Mouse (Mus musculus) C2C12 (cell line): ENCODE data around the gene Fis1. TPM values are rescaled to one million over a fixed set of nuclear protein-coding genes. Genes with fewer than 3 reads are reported as not detected.

ENCODE experiments used
- H3K27me3 ChIP-seq: one replicate; pipeline ENCODE4 v1.6.1; 2011; ENCODE audit not compliant: control insufficient read depth, insufficient read depth, insufficient read length
- H3K36me3 ChIP-seq: one replicate; pipeline ENCODE4 v1.6.1; 2011; ENCODE audit not compliant: control insufficient read depth, insufficient read depth
- H3K4me3 ChIP-seq: one replicate; pipeline ENCODE4 v1.5.1; 2011; ENCODE audit warnings: mild to moderate bottlenecking, control low read depth; ENCODE audit not compliant: poor library complexity, insufficient read depth, severe bottlenecking
- H3K79me2 ChIP-seq: one replicate; pipeline ENCODE4 v1.6.1; 2011; ENCODE audit not compliant: control insufficient read depth, insufficient read depth
- H3K79me3 ChIP-seq: one replicate; pipeline ENCODE4 v1.6.1; 2011; ENCODE audit warnings: low read depth, control low read depth
- H3ac ChIP-seq: one replicate; pipeline ENCODE3; 2011; ENCODE audit warnings: low read depth; ENCODE audit not compliant: control insufficient read depth, insufficient read length
- CEBPB ChIP-seq: IDR thresholded peaks from one replicate; pipeline ENCODE4 v1.6.1; 2011; ENCODE audit warnings: low read depth, mild to moderate bottlenecking, control low read depth, moderate library complexity
- CTCF ChIP-seq: IDR thresholded peaks from one replicate; pipeline ENCODE4 v1.5.1; 2011; ENCODE audit not compliant: control insufficient read depth, insufficient read depth, insufficient read length
- FOSL1 ChIP-seq: IDR thresholded peaks from one replicate; pipeline ENCODE4 v1.8.0; 2011; ENCODE audit warnings: mild to moderate bottlenecking, low read length; ENCODE audit not compliant: poor library complexity, insufficient read depth, severe bottlenecking
- MAX ChIP-seq: IDR thresholded peaks from one replicate; pipeline ENCODE4 v1.6.1; 2011; ENCODE audit warnings: mild to moderate bottlenecking, control low read depth
- MYOD1 ChIP-seq: IDR thresholded peaks from one replicate; pipeline ENCODE4 v1.6.1; 2011; ENCODE audit warnings: low read depth; ENCODE audit not compliant: control insufficient read depth, insufficient read length
- MYOG ChIP-seq: IDR thresholded peaks from one replicate; pipeline ENCODE4 v1.6.1; 2011; ENCODE audit not compliant: control insufficient read depth, insufficient read length; ENCODE audit errors: extremely low read depth
- USF1 ChIP-seq: IDR thresholded peaks from one replicate; pipeline ENCODE4 v1.6.1; 2011; ENCODE audit warnings: low read depth, mild to moderate bottlenecking, control low read depth, moderate library complexity
- polyA plus RNA-seq: library from polyadenylated mRNA; unstranded; fragments of >200 nt; fragmentation: generic; extraction: Trizol; gene quantifications from one replicate; pipeline ENCODE4 v1.2.1, GENCODE M21; 2012; ENCODE audit warnings: missing spikeins

Fis1 gene
- polyA plus RNA-seq, 1 experiment, result 311 TPM

DNA sequence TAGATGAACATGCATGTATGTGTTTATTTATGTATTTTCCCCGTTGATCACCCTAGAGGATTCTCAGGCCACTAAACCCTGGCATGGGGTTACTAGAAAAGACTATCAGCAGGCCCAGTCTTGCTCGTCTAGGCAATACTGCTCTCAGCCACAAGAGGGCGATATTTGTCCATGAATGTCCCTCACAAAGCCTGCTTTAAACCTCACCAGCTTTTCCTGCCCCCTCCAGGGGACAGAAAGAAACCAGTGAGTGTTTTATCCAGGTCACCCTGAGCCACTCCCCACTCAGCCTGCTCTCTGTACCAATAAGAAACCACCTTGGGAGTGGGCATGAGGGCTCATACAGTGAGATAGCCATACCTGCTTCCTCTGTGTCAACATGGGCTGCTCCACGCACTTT lies 24.0 kb upstream of the Fis1 start:
- TF ChIP-seq CEBPB (no peak), CTCF (peak; percentile 32)
- H3K36me3 ChIP-seq, result peaks cover 11% of the 10 kb centered on the region
- no peak overlapping the region for H3K4me3 ChIP-seq
- no peak overlapping the region for H3ac ChIP-seq
- H3K79me3 ChIP-seq, result no peaks in the 10 kb centered on the region
- H3K79me2 ChIP-seq, result no peaks in the 10 kb centered on the region
- H3K27me3 ChIP-seq, result no peaks in the 10 kb centered on the region

DNA sequence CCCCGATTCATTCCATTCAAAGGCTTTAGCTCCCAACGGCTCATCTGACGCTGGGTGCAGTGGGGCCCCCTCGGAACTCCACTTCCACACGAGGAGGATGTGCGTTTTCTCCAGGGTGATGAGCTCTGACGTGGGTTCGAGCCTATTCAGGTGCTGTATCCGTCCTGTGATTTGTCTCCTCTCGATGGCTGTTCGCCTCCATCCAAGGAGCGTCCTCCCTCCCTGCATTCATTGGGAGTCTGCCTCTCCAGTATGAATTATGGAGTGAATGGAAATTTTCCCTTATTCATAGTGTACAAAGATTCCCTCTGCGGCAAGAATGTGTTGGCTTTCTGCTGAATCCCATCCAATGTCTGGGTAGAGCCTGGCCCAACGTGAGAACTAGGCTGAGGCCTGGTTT lies 21.2 kb upstream of the Fis1 start:
- Histone ChIP-seq H3ac (no peak overlapping the region), H3K79me3 (no peaks in the 10 kb centered on the region), H3K36me3 (no peaks in the 10 kb centered on the region), H3K4me3 (no peak overlapping the region), H3K79me2 (no peaks in the 10 kb centered on the region), H3K27me3 (no peaks in the 10 kb centered on the region)
- no peak for TF ChIP-seq CTCF
- no peak for TF ChIP-seq USF1
- no peak for TF ChIP-seq FOSL1
- no peak for TF ChIP-seq CEBPB
- no peak for TF ChIP-seq MAX
- no peak for TF ChIP-seq MYOD1
- no peak for TF ChIP-seq MYOG

DNA sequence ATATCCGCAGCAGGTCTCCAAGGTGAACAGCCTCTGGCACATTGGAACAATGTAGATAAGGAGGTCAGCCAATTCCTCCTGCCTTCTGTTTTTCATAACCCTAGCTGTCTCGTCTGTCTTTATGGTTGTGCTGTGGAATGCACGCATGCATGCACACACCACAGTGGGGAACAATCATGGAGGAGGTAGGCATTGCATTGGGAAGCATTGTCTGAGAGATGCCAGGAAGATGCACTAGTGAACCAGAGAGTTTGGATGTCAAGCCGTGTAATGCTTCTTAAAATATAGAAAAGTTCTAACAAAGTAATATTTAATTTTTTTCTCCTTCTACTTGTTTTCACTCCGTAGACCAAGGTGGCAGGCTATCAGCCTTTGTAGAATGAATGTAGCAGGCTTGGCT lies 20.1 kb upstream of the Fis1 start:
- no peaks in the 10 kb centered on the region for H3K27me3 ChIP-seq
- TF ChIP-seq MAX, result no peak
- no peak for TF ChIP-seq FOSL1
- no peak for TF ChIP-seq MYOG
- no peak for TF ChIP-seq USF1
- no peak for TF ChIP-seq CTCF
- TF ChIP-seq MYOD1, result no peak
- TF ChIP-seq CEBPB, result no peak
- H3K4me3 ChIP-seq, result no peak overlapping the region
- H3K79me2 ChIP-seq, result no peaks in the 10 kb centered on the region
- H3K36me3 ChIP-seq, result no peaks in the 10 kb centered on the region
- no peak overlapping the region for H3ac ChIP-seq
- no peaks in the 10 kb centered on the region for H3K79me3 ChIP-seq

DNA sequence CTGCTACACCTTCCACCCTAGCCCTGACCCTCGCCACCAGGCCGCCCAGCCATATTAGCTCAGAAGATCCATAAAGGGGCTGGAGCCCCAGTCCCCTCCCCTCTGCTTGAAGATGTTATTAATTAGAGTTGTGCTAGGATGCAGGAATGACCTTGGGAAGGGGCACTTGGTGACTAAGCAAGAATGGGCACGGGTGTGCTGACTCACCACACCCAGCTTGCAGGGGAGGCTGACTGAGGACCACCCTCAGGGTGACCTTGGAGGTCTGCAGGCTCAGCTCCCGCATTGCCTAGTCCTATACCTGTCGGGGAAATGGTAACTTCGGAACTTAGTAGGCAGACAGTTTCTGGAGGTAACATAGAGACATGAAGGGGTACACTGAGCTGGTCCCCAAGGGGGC lies 19.1 kb upstream of the Fis1 start:
- TF ChIP-seq CEBPB (no peak), FOSL1 (no peak), MYOG (no peak), MYOD1 (no peak), CTCF (no peak), USF1 (no peak), MAX (no peak)
- H3K27me3 ChIP-seq, result no peaks in the 10 kb centered on the region
- H3K36me3 ChIP-seq, result no peaks in the 10 kb centered on the region
- H3K79me2 ChIP-seq, result no peaks in the 10 kb centered on the region
- H3K79me3 ChIP-seq, result no peaks in the 10 kb centered on the region
- H3ac ChIP-seq, result no peak overlapping the region
- H3K4me3 ChIP-seq, result no peak overlapping the region

DNA sequence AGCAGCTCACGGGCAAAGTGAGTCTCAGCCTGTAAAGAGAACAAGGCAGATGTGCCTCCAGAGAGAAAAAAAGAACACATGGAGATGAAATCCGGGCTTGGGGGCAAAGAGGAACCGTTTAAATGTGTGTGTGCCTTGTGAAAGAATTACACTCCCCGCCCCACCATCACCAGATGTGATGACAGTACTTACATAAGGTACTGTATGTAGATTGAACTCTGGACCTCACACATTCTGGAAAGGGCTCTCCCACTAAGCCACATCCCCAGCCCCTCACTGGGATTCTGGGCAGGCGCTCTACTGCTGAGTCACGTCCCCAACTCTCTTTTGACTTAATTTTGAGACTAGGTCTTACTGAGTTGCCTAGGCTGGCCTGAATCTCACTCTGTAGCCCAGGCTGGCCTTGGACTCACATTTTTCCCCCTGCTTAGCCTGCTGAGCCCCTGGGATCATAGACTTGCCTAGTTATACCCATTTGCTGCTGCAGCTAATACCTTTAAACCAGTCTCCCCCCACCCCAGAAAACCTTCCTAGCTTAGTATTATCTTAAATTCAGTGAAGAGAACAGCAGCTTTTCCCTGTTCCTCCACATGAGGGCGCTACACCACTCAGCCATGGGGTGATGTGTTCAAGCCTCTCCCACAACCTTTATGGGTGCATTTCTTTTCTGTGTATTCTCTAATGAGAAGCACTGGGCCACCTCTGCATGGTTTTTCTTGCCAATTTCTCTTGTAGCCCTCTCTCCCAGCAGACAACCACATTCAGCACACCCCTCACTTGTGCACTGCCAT lies 17.0 kb upstream of the Fis1 start:
- no peak overlapping the region for H3ac ChIP-seq
- TF ChIP-seq USF1 (no peak), FOSL1 (no peak), MYOG (no peak), MAX (no peak), CTCF (no peak), CEBPB (no peak), MYOD1 (no peak)
- H3K79me3 ChIP-seq, result no peaks in the 10 kb centered on the region
- no peaks in the 10 kb centered on the region for H3K36me3 ChIP-seq
- H3K4me3 ChIP-seq, result no peak overlapping the region
- no peaks in the 10 kb centered on the region for H3K27me3 ChIP-seq
- no peaks in the 10 kb centered on the region for H3K79me2 ChIP-seq

DNA sequence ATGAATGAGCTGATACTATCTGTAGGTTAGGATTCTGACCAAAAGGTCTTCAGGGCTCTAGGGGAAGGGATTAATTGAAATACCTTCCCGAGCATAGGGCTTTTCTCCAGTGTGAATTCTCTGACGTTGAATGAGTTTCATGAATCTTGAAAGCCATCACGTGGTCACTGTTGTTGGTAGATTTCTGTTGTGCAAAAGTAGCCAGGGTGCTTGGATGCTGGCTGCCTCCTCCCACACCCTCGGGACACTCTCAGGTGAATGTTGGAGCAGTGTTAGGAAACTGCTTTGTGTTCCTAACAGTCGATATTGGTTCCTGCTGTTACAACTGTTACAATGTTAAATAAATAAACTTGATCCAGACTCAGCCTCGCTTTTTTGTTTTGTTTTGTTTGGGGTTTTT lies 16.3 kb upstream of the Fis1 start:
- H3K36me3 ChIP-seq, result no peaks in the 10 kb centered on the region
- TF ChIP-seq CEBPB (no peak), CTCF (no peak), MYOG (no peak), MYOD1 (no peak), USF1 (no peak), MAX (no peak), FOSL1 (no peak)
- no peak overlapping the region for H3K4me3 ChIP-seq
- H3ac ChIP-seq, result no peak overlapping the region
- no peaks in the 10 kb centered on the region for H3K27me3 ChIP-seq
- H3K79me3 ChIP-seq, result no peaks in the 10 kb centered on the region
- H3K79me2 ChIP-seq, result no peaks in the 10 kb centered on the region
